Mouse (Mus musculus): ENCODE data around the gene Tusc2.

GRCm38 (mm10) chr9:107605041-107605661 is 42.1 kb downstream of the Tusc2 start:
- no peak for TF ChIP-seq CTCF (conservative IDR thresholded peaks at IDR 0.05; ENCODE audit: low read length)
- TF ChIP-seq POU5F1 (IDR thresholded peaks at IDR 0.05; ENCODE audit: borderline replicate concordance, low read length) = no peak
- no peak for TF ChIP-seq NANOG (IDR thresholded peaks at IDR 0.05; ENCODE audit: borderline replicate concordance, low read length)

Measured in E14TG2a.4 (cell line).